Mouse (Mus musculus) v-Abl transformed pro-B cells (cell line): Measurements from ENCODE around the gene Neb.

Experiments used
- in situ Hi-C, 2 experiments: fragments of 400-800 bp; cut with MboI; formaldehyde crosslinking; loops; one replicate each; pipeline ENCODE4 v1.15.1; 2025; ENCODE audit not compliant: unreplicated experiment in 2 of 2

The Neb gene

GRCm38 (mm10) chr2:52378448-52378804, at the start of gene Neb:
TSS of gene Neb (minus strand) at chr2:52378474.
- in situ Hi-C loops, result no loop called here

GRCm38 (mm10) chr2:52427383-52427782, 49.1 kb upstream of the Neb start:
- in situ Hi-C loops, result loop anchor here in 1 of 2 experiments (5.0 to 10.0 kb wide), 2 partner anchors 495 to 767 kb away; partner anchors contain the start of genes Arl6ip6 and Prpf40a

DNA sequence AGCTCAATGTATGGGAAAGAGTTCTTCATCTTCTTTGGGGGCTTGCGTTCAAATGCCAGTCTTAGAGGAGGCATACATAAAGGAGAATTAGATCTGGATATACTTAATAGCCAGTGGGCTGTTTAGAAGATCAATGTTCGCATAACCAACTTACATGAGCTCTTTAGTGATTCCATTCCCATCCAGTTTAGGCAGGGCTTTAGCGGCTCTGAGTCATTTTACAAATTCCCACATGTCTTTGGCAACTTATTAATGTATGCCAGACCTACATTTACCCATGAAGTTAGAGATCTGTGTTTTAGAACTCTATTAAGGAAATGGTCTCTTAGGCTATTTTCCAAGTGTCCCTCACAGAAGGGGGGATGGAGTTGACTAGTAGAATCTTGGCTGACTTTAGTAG, 47.8 kb upstream of the Neb start:
- in situ Hi-C loops, result loop anchor here in 1 of 2 experiments (5.0 to 10.0 kb wide), 2 partner anchors 494 to 769 kb away; partner anchors contain the start of genes Arl6ip6 and Prpf40a

- in situ Hi-C loops, result loop anchor here in 1 of 2 experiments (5.0 to 10.0 kb wide), 2 partner anchors 493 to 769 kb away; partner anchors contain the start of genes Arl6ip6 and Prpf40a
Observed at GRCm38 (mm10) chr2:52425523-52425795, 47.2 kb upstream of the Neb start.

DNA sequence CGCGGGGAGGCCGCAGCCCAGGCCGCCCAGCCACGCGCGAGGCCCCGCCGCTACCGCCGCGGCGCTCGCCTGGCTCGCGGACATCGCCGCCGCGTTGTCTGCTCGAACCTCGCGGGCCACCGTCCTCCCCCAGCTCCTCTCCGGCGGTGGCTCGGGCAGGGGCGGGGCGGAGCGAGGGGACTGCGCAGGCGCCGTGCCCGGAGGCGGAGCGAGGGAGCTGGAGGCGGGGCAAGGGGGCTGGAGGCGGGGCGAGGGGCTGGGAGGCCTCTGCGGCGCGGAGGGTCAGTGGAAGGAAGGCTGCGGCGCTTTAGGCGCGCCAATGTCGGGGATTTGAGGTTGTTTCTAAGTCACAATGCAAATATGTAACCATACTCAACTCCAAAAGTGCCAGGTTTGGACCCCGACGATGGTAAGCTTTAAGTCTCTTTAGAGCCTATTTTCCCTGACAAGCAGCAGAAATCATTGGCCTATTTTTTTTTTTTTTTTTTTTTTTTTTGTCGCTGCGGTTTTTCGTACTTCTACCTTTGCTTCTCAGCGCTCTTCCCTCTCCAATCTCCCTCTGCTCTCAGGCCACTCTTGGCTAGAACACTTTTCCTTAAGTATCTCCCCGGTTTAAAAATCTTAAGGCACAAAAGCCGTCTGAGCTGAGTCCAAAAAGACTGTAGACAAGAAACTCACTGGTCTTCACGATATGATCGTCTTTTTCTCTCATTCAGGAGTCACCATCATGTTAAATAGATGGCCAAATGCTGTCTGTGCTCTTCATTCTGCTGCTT, 46.7 kb upstream of the Neb start, which contains the start of gene Arl5a:
Gene Arl5a (minus strand): TSS at position 155 of the 776 bp plus-strand sequence.
- in situ Hi-C loops, result loop anchor here (5.0 to 25.0 kb wide), 7 partner anchors 312 to 1588 kb away; partner anchors contain the start of genes Arl6ip6 (in 2 of the 2), Prpf40a (in 2 of the 2) and Stam2 (in 2 of the 2)

DNA sequence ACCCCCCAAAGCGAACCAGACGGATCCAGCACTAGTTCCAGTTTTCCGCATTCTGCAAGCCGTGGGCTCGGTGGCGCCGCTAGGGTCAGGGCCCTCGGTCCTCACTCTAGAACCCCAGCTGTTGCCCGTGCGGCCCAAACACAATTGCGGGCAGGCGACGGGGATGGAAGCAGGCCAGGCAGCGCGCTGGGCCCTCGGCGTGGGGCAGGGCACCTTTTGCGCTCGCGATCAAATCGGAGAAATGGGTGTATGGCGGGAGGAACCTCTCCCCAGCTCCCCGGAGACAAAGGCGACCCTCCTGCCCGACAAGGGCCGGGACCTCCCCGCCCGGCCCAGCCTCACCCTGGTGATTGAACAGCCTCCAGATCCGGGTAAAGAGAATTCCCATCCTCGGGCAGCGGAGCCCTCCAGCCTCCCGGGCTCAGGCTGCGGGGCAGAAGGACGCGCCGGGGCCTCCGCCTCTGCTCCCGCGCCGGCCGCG, 46.0 kb upstream of the Neb start:
- in situ Hi-C loops, result loop anchor here (10.0 to 25.0 kb wide), 6 partner anchors 312 to 1587 kb away; partner anchors contain the start of genes Arl6ip6 (in 2 of the 2), Prpf40a (in 2 of the 2) and Stam2 (in 2 of the 2)

GRCm38 (mm10) chr2:52423611-52424247, 45.5 kb upstream of the Neb start:
- in situ Hi-C loops, result loop anchor here (10.0 to 25.0 kb wide), 6 partner anchors 311 to 1586 kb away; partner anchors contain the start of genes Arl6ip6 (in 2 of the 2), Prpf40a (in 2 of the 2) and Stam2 (in 2 of the 2)

GRCm38 (mm10) chr2:52422871-52423610, 44.8 kb upstream of the Neb start:
- in situ Hi-C loops, result loop anchor here (10.0 to 25.0 kb wide), 6 partner anchors 311 to 1586 kb away; partner anchors contain the start of genes Arl6ip6 (in 2 of the 2), Prpf40a (in 2 of the 2) and Stam2 (in 2 of the 2)

GRCm38 (mm10) chr2:52421197-52421596, 42.9 kb upstream of the Neb start:
- in situ Hi-C loops, result loop anchor here (10.0 to 25.0 kb wide), 6 partner anchors 309 to 1584 kb away; partner anchors contain the start of genes Arl6ip6 (in 2 of the 2), Prpf40a (in 2 of the 2) and Stam2 (in 2 of the 2)

DNA sequence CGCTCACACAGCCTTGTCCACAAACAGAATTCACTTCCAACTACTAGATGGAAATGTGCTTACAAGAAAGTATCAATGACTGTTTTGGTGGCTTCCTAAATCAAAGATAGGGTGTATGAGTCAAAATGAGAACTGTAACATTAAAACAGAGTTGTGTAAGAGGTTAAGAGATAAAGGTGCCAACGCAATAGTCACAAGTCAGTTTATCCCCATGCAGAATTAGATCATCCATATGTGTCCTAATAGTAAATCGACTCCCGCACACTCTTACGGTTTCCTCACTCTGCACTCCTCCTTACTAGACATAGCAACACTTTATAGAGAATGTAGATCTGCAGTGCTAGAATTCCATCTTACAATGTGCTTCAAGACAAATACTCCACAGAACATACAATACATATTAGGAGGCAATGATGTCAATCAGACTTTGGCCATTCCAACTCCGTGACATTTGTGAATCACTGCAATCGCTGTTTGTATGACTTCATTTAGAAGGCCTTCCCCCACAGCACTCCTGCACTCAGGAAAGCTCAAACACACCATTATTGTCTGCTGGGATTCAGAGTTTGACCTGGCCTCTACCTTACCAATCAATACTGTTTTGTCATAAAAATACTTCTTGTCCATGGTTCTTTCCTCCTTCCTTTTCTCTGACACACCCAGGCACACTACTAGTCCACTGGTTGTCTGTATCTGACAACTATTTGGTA, 41.9 kb upstream of the Neb start:
- in situ Hi-C loops, result loop anchor here (10.0 to 25.0 kb wide), 6 partner anchors 308 to 1583 kb away; partner anchors contain the start of genes Arl6ip6 (in 2 of the 2), Prpf40a (in 2 of the 2) and Stam2 (in 2 of the 2)

DNA sequence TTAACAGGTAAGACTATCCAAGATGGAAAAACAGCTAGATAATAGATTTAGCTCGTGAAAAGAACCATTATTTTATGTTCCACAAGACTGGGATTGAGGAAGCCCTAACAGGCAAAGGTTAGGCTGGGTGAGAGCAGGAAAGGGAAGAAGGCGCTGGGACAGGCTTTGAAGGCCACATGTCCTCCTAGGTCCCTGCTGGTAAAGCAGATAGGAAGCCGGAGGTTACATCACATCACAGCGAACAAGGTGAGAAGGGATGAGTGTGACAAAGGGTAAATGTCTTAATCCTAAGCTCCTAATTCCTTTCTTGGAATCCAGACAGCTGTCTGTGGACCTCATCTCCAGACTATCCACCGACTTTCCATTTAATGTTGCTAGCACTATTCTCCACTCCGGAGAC, 41.0 kb upstream of the Neb start:
- in situ Hi-C loops, result loop anchor here (10.0 to 25.0 kb wide), 6 partner anchors 307 to 1582 kb away; partner anchors contain the start of genes Stam2 (in 2 of the 2), Arl6ip6 (in 1 of the 2), Nmi (in 1 of the 2) and Prpf40a (in 1 of the 2)

GRCm38 (mm10) chr2:52412524-52413037, 34.3 kb upstream of the Neb start:
- in situ Hi-C loops, result loop anchor here (10.0 to 25.0 kb wide), 6 partner anchors 300 to 1575 kb away; partner anchors contain the start of genes Stam2 (in 2 of the 2), Arl6ip6 (in 1 of the 2), Nmi (in 1 of the 2) and Prpf40a (in 1 of the 2)

DNA sequence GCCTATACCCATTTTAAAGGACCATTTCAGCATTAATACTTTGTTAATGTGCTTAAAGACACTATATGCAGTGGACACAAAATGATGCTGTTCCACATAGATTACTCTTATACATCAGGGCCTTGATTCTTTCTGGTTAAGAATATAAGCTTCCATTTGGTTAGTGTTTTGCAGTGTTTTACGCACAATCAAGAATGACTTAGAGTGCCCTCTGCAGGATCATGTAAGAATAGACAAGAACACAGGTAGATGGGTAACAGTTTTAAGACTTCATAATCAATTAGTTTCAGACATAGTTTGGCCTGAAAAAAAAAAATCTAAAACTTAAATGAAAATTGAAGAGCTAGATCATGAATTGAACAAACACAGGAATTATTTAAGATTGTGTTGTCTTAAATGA, 28.2 kb upstream of the Neb start:
- in situ Hi-C loops, result loop anchor here (25.0 kb wide), 5 partner anchors 294 to 1569 kb away; partner anchors contain the start of genes Stam2 (in 2 of the 2), Arl6ip6 (in 1 of the 2) and Prpf40a (in 1 of the 2)

DNA sequence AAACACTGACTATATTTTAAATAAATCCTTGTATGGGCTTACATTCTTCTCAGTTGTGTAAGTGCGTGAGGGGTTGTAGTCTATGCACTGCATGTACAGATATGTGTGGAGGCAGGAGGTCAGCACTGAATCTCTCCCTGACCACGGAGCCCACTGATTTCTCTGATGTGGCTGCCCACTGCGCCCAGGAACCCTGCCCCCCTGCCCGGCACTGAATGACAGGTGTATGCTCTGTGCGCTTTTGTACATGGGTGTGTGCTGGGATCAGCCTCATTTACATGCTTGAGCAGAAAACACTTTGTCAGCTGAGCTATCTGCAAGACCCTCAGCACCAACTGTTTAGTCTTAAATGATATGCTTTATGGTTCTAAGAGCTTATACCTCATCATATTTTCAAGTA, 27.0 kb upstream of the Neb start:
- in situ Hi-C loops, result loop anchor here (25.0 kb wide), 5 partner anchors 293 to 1568 kb away; partner anchors contain the start of genes Stam2 (in 2 of the 2), Arl6ip6 (in 1 of the 2) and Prpf40a (in 1 of the 2)

GRCm38 (mm10) chr2:52394529-52394928, 16.3 kb upstream of the Neb start:
- in situ Hi-C loops, result no loop called here

GRCm38 (mm10) chr2:52390415-52390975, 12.2 kb upstream of the Neb start:
- in situ Hi-C loops, result no loop called here

DNA sequence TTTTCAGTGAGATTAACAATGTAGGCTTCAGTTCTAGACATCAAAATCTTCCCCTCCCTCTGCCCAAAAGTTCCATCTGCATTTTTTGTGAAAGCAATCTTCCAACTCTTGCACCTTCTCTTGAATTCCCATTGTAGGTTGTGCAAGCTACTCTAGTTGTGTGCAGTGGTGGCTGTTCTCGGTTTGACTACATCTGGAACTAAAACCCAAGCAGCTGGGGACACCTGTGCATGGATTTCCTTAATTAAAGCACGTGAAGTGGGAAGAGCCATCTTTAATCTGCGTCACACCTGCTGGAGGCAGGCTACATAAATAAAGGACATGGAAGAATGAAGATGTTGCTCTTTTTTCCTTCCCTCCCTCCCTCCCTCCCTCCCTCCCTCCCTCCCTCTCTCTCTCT, 11.7 kb upstream of the Neb start:
- in situ Hi-C loops, result no loop called here

GRCm38 (mm10) chr2:52386451-52386850, 8.2 kb upstream of the Neb start:
- in situ Hi-C loops, result no loop called here
